Mouse (Mus musculus) monocyte, adult 5-6 weeks (primary cell): ENCODE data around the gene Magi1. TPM values are rescaled to one million over a fixed set of nuclear protein-coding genes. Genes with fewer than 3 reads are reported as not detected.

Source experiments
- ATAC-seq: fragments of 153-309, 156-312 bp; replicated peaks from 2 replicates; pipeline ENCODE4 v1.8.0; 2017; ENCODE audit warnings: mild to moderate bottlenecking; ENCODE audit not compliant: low TSS enrichment, insufficient number of reproducible peaks, severe bottlenecking, poor library complexity, low FRiP score
- total RNA-seq: library from RNA; stranded (forward); fragments of 200-1000, 200-491, 200-594 nt; gene quantifications from 3 replicates; pipeline ENCODE4 v1.2.3, GENCODE M21; 2017

Magi1 gene
- total RNA-seq, 1 experiment from 2014 or later = not detected

- ATAC-seq = no peak
Measured at GRCm38 (mm10) chr6:94222253-94222652, 61.5 kb downstream of the Magi1 start.

DNA sequence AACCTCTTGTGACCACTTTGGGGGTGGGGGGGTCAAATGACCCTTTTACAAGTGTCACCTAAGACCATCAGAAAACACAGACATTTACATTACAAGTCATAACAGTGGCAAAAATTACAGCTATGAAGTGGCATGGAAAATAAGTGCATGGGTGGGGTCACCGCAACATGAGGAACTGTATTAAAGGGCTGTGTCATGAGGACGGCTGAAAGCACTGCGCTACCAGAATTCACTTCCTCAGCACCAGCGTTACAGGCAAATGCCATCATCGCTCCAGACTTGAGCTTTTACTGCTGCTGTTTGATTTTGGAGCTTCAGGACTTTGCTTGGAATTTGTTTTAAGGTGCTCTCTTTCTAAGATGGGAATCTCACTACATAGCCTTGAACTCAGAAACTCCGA lies 62.0 kb downstream of the Magi1 start:
- no peak for ATAC-seq

DNA sequence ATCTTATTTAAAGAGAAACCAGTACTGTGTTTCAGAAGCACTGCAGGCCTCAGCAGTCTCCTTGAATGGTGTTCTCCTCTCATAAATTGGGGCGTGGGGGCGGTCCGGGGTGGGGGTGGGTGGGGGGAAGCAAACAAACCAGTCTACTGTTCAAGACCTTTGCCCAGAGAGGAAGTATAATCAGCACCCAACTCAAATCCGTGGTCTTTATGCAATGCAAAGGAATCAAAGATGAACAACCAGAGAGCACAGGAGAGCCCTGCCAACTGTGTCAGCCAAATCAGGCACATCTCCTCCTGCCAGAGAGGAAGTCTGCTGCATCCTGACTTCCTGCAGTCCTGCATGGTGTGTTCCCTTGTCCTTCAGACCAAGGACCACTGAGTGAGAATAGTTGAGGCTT lies 65.6 kb downstream of the Magi1 start:
- no peak for ATAC-seq

GRCm38 (mm10) chr6:94215834-94216233 lies 67.9 kb downstream of the Magi1 start:
- no peak for ATAC-seq

DNA sequence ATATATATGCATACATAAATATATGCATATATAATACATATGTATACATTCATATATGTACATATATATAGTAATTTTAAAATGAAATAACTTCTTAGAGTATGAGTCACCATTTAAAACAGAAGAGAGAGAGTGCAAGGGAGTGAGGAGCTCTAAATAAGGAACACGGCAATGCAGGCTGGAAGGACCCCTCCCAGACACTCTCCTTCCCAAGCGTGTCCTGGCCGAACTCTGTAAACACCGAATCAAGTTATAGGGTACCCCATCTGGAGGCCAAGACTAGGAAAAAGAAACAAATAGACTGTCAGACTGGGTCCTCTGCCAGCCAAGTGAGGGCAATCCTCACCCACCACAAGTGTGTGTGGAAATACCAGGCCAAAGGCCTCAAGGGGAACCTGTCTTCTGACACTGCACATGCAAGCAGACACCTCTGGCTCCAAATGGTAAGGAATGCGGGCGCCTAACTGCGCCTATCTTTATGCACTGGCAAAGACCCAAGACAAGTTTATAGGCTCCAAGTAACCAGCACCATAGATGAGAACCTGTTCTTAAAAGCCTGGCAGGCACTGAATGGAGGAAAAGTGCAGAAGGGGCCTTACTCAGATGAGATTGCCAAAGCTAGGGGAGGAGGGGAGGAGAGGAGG lies 68.7 kb downstream of the Magi1 start:
- no peak for ATAC-seq

- ATAC-seq = no peak
Measured at GRCm38 (mm10) chr6:94205926-94206325, 77.8 kb downstream of the Magi1 start.

GRCm38 (mm10) chr6:94203642-94204145 lies 80.0 kb downstream of the Magi1 start:
- no peak for ATAC-seq

- ATAC-seq = no peak
Measured at GRCm38 (mm10) chr6:94201940-94202339, 81.8 kb downstream of the Magi1 start.

GRCm38 (mm10) chr6:94200910-94201309 lies 82.8 kb downstream of the Magi1 start:
- no peak for ATAC-seq

GRCm38 (mm10) chr6:94199696-94200095 lies 84.0 kb downstream of the Magi1 start:
- ATAC-seq = no peak

DNA sequence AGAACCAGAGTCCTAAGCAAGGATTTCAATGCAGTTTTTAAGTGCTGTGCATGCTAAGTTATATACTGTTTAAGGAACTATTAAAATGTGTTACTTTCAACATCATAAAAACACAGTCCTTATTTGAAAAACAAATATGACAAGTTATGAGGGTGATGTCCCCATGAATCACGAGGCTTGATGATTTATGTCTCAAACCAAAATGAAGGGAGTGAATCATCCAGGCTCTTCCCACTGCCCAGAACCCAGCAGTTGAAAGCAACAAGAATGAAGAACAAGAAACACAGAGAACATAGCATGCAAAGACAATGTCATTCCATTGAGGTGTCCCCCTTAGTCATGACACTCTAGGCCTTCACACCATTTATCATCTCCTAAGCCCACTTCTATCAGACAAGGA lies 85.9 kb downstream of the Magi1 start:
- ATAC-seq = no peak

DNA sequence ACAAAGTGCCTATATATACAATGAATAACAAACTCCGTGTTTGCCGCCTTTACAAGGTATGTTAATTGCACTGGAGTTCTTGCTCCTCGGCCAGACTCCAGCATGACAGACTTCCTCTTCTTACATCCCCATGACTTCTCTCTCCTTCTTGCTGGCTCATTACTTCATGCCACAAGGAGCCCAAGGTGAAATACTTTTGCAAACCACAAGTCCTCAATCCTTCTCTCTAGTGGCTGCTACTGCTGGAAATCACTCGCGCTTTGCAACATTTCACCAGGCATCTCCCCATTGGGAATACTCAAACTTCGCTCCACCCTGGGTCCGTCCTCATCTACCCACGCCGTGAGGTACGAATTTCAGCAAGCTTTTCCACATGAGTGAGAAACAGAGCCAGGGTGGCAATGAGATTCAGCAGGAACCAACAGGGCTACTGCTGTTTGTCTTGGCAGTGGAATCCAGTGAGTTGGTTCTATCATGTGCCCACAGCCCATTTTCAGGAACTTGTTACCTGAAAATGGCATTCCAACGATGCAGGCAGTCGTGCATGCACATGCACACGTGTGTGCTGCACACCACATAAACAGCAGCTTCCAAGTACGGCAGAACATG lies 88.3 kb downstream of the Magi1 start:
- no peak for ATAC-seq

DNA sequence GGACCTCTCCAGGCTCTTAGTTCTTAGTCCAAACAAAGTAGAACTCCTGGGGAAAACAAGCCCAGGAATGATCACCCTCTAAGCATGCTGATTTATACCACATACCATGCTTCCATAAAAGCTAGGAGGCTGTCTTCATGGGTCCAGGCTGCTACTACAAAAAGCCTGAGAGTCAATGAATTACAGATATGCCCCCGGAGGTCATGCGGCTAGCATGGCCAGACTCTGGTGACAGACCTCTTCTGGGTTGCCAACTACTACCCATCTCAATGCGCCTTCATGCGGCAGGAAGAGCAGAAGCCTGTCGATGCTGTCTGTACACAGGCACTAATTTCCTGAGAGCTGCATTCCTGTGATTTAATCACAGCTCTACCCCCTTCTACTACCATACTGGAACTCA lies 92.9 kb downstream of the Magi1 start:
- no peak for ATAC-seq

- no peak for ATAC-seq
Measured at GRCm38 (mm10) chr6:94189379-94189778, 94.3 kb downstream of the Magi1 start.

GRCm38 (mm10) chr6:94186628-94187319 lies 96.9 kb downstream of the Magi1 start:
- no peak for ATAC-seq

DNA sequence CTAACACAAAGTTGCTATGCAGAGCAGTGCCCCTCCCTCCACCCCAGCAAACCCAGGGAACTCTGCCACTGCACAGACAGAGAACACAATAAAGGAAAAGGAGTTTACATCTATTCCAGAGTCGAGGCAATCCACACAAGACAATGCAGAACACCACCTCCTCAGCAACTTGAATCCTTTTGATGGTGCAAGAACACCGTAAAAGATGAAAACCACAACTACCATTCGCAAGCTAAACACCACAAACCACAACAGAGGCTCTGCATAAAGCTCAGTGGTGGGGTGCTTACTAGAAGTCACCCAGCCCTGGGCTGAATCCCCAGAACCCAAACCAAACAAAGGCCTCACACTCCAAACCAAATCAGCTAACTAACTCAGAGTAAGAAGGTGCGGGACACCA lies 99.4 kb downstream of the Magi1 start:
- ATAC-seq = no peak

- no peak for ATAC-seq
Measured at GRCm38 (mm10) chr6:94183354-94183851, 100.3 kb downstream of the Magi1 start.

GRCm38 (mm10) chr6:94181673-94182255 lies 102.0 kb downstream of the Magi1 start:
- no peak for ATAC-seq

GRCm38 (mm10) chr6:94180331-94181150 lies 103.2 kb downstream of the Magi1 start:
- no peak for ATAC-seq
